Mouse (Mus musculus) hindbrain, embryonic 16.5 days (tissue): ENCODE results near the gene Tcaf3. TPM values are rescaled to one million over a fixed set of nuclear protein-coding genes. Genes with fewer than 3 reads are reported as not detected.

Source experiments
- ATAC-seq: fragments of 200-750 bp; cut with Nextera tagmentation; 2 replicates; pipeline ENCODE4 v1.8.0; 2017; ENCODE audit warnings: moderate TSS enrichment, moderate library complexity
- H3K27ac ChIP-seq: fragments of 300-500 bp; sonication (generic); 2 replicates; pipeline ENCODE4 v1.5.1; 2014; ENCODE audit warnings: low read depth, mild to moderate bottlenecking, control low read depth, low read length, moderate library complexity
- H3K27me3 ChIP-seq: fragments of 300-500 bp; sonication (generic); replicated peaks from 2 replicates; pipeline ENCODE4 v1.6.1; 2014; ENCODE audit warnings: low read length; ENCODE audit not compliant: control insufficient read depth, insufficient read depth
- H3K36me3 ChIP-seq: fragments of 300-500 bp; sonication (generic); 2 replicates; pipeline ENCODE4 v1.6.1; 2014; ENCODE audit warnings: mild to moderate bottlenecking, low read length, moderate library complexity, mixed read lengths; ENCODE audit not compliant: control insufficient read depth, insufficient read depth
- H3K4me1 ChIP-seq: fragments of 300-500 bp; sonication (generic); 2 replicates; pipeline ENCODE4 v1.6.1; 2014; ENCODE audit warnings: low read depth, low read length; ENCODE audit not compliant: control insufficient read depth, insufficient read depth
- H3K4me2 ChIP-seq: fragments of 300-500 bp; sonication (generic); 2 replicates; pipeline ENCODE4 v1.6.1; 2014; ENCODE audit warnings: mild to moderate bottlenecking, low read length, control low read depth, moderate library complexity
- H3K4me3 ChIP-seq: fragments of 300-500 bp; sonication (generic); 2 replicates; pipeline ENCODE4 v1.5.1; 2014; ENCODE audit warnings: mild to moderate bottlenecking, low read length, control low read depth, moderate library complexity
- H3K9ac ChIP-seq: fragments of 300-500 bp; sonication (generic); 2 replicates; pipeline ENCODE4 v1.6.1; 2014; ENCODE audit warnings: low read depth, mild to moderate bottlenecking, control low read depth, low read length, moderate library complexity
- H3K9me3 ChIP-seq: fragments of 300-500 bp; sonication (generic); 2 replicates; pipeline ENCODE4 v1.6.1; 2014; ENCODE audit warnings: mild to moderate bottlenecking, low read length, moderate library complexity; ENCODE audit not compliant: control insufficient read depth
- WGBS: fragments of 180-500 bp; shearing (Covaris S2); extraction: QIAGEN DNeasy Blood & Tissue Kit; methylation state at CpG from one replicate; pipeline ENCODE4 v1.1.7; 2014; 5-methylcytosine and 5-hydroxymethylcytosine counted together
- polyA plus RNA-seq: library from polyadenylated mRNA; unstranded; fragments of >200 nt; fragmentation: Nextera tagmentation; extraction: Ambion mirVana; gene quantifications from 2 replicates; pipeline ENCODE4 v1.2.1, GENCODE M21; 2015

Gene Tcaf3
- polyA plus RNA-seq, 1 experiment from 2014 or later = not detected

- Histone ChIP-seq H3K27ac (no peak within 1 kb of the TSS), H3K4me2 (no peak within 1 kb of the TSS), H3K4me1 (no peaks in the 10 kb centered on the region), H3K27me3 (no peaks in the 10 kb centered on the region), H3K9me3 (no peaks in the 10 kb centered on the region), H3K4me3 (no peak within 1 kb of the TSS), H3K9ac (no peak within 1 kb of the TSS), H3K36me3 (no peaks in the 10 kb centered on the region)
- WGBS = 83% methylated on average over 4 of the region's 4 CpGs
- no peak for ATAC-seq
These were observed 50.0 kb downstream of the Tcaf3 start, which contains the start of gene Olfr455 for GRCm38 (mm10) chr6:42547461-42547860. Gene Olfr455 (minus strand): TSS chr6:42547587.

GRCm38 (mm10) chr6:42546180-42546579 is 51.3 kb downstream of the Tcaf3 start:
- H3K9ac ChIP-seq = no peak overlapping the region
- ATAC-seq = no peak
- no peaks in the 10 kb centered on the region for H3K27me3 ChIP-seq
- no peaks in the 10 kb centered on the region for H3K9me3 ChIP-seq
- H3K4me2 ChIP-seq = no peak overlapping the region
- H3K27ac ChIP-seq = no peak overlapping the region
- whole genome bisulfite sequencing = 85% methylated on average over 2 of the region's 2 CpGs
- H3K36me3 ChIP-seq = no peaks in the 10 kb centered on the region
- H3K4me1 ChIP-seq = no peaks in the 10 kb centered on the region
- no peak overlapping the region for H3K4me3 ChIP-seq

GRCm38 (mm10) chr6:42545451-42545885 is 52.0 kb downstream of the Tcaf3 start:
- no peak for ATAC-seq
- Histone ChIP-seq H3K36me3 (no peaks in the 10 kb centered on the region), H3K27ac (no peak overlapping the region), H3K9me3 (no peaks in the 10 kb centered on the region), H3K4me1 (no peaks in the 10 kb centered on the region), H3K27me3 (no peaks in the 10 kb centered on the region), H3K4me3 (no peak overlapping the region), H3K4me2 (no peak overlapping the region), H3K9ac (no peak overlapping the region)
- 54% methylated on average over 2 of the region's 2 CpGs for WGBS

GRCm38 (mm10) chr6:42544846-42545245 is 52.6 kb downstream of the Tcaf3 start:
- Histone ChIP-seq H3K9ac (no peak overlapping the region), H3K9me3 (no peaks in the 10 kb centered on the region), H3K4me2 (no peak overlapping the region), H3K4me1 (no peaks in the 10 kb centered on the region), H3K4me3 (no peak overlapping the region), H3K27me3 (no peaks in the 10 kb centered on the region), H3K36me3 (no peaks in the 10 kb centered on the region), H3K27ac (no peak overlapping the region)
- ATAC-seq = no peak
- 57% methylated on average over 1 of the region's 1 CpGs for WGBS

- H3K27me3 ChIP-seq = no peaks in the 10 kb centered on the region
- H3K4me2 ChIP-seq = no peak overlapping the region
- H3K4me3 ChIP-seq = no peak overlapping the region
- no peak overlapping the region for H3K9ac ChIP-seq
- no peak for ATAC-seq
- H3K9me3 ChIP-seq = no peaks in the 10 kb centered on the region
- WGBS = 76% methylated on average over 4 of the region's 4 CpGs
- H3K36me3 ChIP-seq = no peaks in the 10 kb centered on the region
- no peak overlapping the region for H3K27ac ChIP-seq
- H3K4me1 ChIP-seq = no peaks in the 10 kb centered on the region
These were observed 55.2 kb downstream of the Tcaf3 start for GRCm38 (mm10) chr6:42542036-42543031.

- Histone ChIP-seq H3K4me2 (no peak overlapping the region), H3K4me1 (no peaks in the 10 kb centered on the region), H3K27ac (no peak overlapping the region), H3K4me3 (no peak overlapping the region), H3K27me3 (no peaks in the 10 kb centered on the region), H3K36me3 (no peaks in the 10 kb centered on the region), H3K9ac (no peak overlapping the region), H3K9me3 (no peaks in the 10 kb centered on the region)
- ATAC-seq = no peak
- 81% methylated on average over 1 of the region's 1 CpGs for WGBS
These were observed 56.8 kb downstream of the Tcaf3 start for GRCm38 (mm10) chr6:42540681-42541080.

GRCm38 (mm10) chr6:42539711-42540110 is 57.8 kb downstream of the Tcaf3 start:
- no peak overlapping the region for H3K4me2 ChIP-seq
- H3K36me3 ChIP-seq = no peaks in the 10 kb centered on the region
- no peak overlapping the region for H3K27ac ChIP-seq
- 79% methylated on average over 1 of the region's 1 CpGs for WGBS
- no peak overlapping the region for H3K9ac ChIP-seq
- no peaks in the 10 kb centered on the region for H3K9me3 ChIP-seq
- no peak overlapping the region for H3K4me3 ChIP-seq
- no peaks in the 10 kb centered on the region for H3K4me1 ChIP-seq
- ATAC-seq = no peak
- no peaks in the 10 kb centered on the region for H3K27me3 ChIP-seq

Other genes starting within 250 kb of the Tcaf3 start
- 52.4 and 69.7 TPM in 2 replicates for gene Zyx, start 248.1 kb downstream of the Tcaf3 start, polyA plus RNA-seq
- gene Epha1, start 224.4 kb downstream of the Tcaf3 start, polyA plus RNA-seq = 0.25 and 0.49 TPM in 2 replicates
- not detected in 2 replicates for gene Tas2r143, start 197.5 kb downstream of the Tcaf3 start, polyA plus RNA-seq
- not detected in 2 replicates for gene Tas2r135, start 192.3 kb downstream of the Tcaf3 start, polyA plus RNA-seq
- gene Tas2r126, start 163.2 kb downstream of the Tcaf3 start, polyA plus RNA-seq = not detected in 2 replicates
- gene Olfr458, start 132.5 kb downstream of the Tcaf3 start, polyA plus RNA-seq = not detected in 2 replicates
- 0.12 TPM in 1 of 2 replicates, not detected in the other for gene Olfr457, start 121.4 kb downstream of the Tcaf3 start, polyA plus RNA-seq
- not detected in 2 replicates for gene Olfr456, start 110.5 kb downstream of the Tcaf3 start, polyA plus RNA-seq
- not detected in 2 replicates for gene Olfr455, start 50.1 kb downstream of the Tcaf3 start, polyA plus RNA-seq
- 2.2 and 2.6 TPM in 2 replicates for gene Tcaf2, start 47.6 kb upstream of the Tcaf3 start, polyA plus RNA-seq
- gene Tcaf1, start 112.4 kb upstream of the Tcaf3 start, polyA plus RNA-seq = 214 and 216 TPM in 2 replicates
- not detected in 2 replicates for gene Olfr453, start 141.7 kb upstream of the Tcaf3 start, polyA plus RNA-seq
- not detected in 2 replicates for gene Olfr38, start 158.7 kb upstream of the Tcaf3 start, polyA plus RNA-seq
- gene Olfr452, start 187.4 kb upstream of the Tcaf3 start, polyA plus RNA-seq = not detected in 2 replicates
- gene Olfr450, start 214.2 kb upstream of the Tcaf3 start, polyA plus RNA-seq = not detected in 2 replicates
- not detected in 2 replicates for gene Olfr449, start 236.7 kb upstream of the Tcaf3 start, polyA plus RNA-seq